Mouse (Mus musculus): ENCODE measurements around the gene Hnrnpll.
"Not testable (repeated sequence)": the region's sequence is repeated elsewhere in the genome, so short reads cannot be mapped to it uniquely, and the experiment has no call there.

Hnrnpll gene

DNA sequence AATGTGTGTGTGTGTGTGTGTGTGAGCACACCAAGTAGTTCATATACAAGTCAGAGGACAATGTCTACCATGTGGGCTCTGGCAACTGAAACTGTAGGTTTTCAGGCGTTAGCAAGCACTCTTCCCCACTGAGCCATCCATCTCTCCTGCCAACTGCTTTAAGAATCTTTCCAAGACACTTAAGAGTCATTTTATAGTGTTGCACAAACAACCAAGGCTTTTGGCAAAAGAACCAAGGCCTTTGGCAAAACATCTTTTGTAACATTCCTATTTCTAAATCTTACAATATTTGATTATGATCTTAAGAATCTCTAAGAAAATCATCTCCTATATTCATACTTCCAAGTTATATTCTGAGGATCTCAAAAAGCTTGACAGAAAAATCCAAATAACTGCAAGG is 2.4 kb downstream of the Hnrnpll start:
- DNase-seq (ENCODE audit: low read depth, low spot score) = no peak

- no peak for DNase-seq (ENCODE audit: low read depth, low spot score)
Measured at GRCm38 (mm10) chr17:80058501-80058900, 3.6 kb downstream of the Hnrnpll start.

GRCm38 (mm10) chr17:80053931-80054734 is 8.0 kb downstream of the Hnrnpll start:
- no peak for DNase-seq (ENCODE audit: low read depth, low spot score)

DNA sequence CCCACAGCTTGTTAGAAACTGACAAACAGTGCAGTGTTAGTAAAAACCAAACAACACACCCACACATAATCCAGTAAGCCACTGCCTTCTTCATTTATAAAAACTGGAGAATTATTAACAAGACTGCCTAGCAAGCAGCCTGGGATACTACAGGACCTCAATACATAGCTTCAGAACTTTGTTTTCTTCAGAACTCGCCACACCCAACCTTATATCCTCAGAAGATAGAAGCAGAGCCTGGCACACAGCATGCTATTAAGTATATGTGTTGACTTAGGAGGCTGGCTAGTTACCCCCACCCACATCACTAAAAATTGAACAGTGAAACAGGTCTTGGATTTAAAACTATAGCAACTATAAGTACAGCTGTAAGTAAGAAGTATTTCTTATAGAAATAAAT is 10.5 kb downstream of the Hnrnpll start:
- no peak for DNase-seq (ENCODE audit: low read depth, low spot score)

DNA sequence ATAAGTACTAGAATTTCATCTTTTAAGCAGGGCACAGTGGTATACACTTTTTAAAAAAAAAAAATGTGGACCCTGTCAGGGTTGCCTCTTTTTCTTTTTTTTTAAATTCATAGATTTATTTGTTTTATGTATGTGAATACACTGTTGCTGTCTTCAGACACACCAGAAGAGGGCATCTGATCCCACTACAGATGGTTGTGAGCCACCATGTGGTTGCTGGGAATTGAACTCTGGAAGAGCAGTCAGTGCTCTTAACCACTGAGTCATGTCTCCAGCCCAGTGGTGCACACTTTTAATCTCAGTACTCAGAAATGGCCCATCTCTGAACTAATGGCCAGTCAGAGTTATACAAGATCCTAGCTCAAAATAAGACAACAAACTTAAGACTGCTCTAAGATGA is 12.8 kb downstream of the Hnrnpll start:
- not testable (repeated sequence) for DNase-seq (ENCODE audit: low read depth, low spot score)

DNA sequence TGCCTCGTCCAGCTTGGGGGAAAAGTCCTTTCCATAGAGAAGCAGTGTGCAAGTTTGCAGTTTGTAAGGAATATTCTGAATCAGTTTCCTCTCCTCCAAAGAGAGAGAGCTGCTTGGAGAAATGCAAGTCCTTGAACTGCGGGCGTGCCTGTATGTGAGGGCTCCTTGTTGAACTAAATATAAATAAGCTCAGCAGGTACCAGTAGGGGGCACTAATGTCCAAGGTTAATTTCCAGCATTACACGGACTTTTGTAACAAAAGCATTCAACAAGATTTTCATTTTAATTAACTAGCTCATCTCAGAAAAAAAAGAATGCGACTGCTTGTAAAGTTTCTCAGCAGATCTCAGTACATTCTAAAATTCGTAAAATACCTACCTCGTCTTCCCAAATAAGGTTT is 13.9 kb downstream of the Hnrnpll start:
- DNase-seq (ENCODE audit: low read depth, low spot score) = peak; percentile 74

DNA sequence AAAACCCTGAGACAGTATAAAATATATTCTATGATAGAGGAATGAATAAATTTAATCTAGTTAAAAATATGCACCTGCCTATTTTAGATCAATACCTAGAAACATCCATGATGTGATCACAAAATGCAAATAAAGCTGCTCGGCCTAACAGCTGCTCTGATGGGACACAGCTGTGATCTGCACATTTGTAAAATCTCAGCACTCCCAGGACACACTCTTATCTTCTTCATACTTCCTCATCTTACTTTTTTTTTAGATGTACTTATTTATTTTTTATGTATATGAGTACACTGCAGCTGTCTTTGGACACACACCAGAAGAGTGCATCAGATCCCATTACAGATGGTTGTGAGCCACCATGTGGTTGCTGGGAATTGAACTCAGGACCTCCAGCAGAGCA is 20.4 kb downstream of the Hnrnpll start:
- no peak for DNase-seq (ENCODE audit: low read depth, low spot score)

- DNase-seq (ENCODE audit: low read depth, low spot score) = no peak
Measured at GRCm38 (mm10) chr17:80028675-80029074, 33.5 kb downstream of the Hnrnpll start.

DNA sequence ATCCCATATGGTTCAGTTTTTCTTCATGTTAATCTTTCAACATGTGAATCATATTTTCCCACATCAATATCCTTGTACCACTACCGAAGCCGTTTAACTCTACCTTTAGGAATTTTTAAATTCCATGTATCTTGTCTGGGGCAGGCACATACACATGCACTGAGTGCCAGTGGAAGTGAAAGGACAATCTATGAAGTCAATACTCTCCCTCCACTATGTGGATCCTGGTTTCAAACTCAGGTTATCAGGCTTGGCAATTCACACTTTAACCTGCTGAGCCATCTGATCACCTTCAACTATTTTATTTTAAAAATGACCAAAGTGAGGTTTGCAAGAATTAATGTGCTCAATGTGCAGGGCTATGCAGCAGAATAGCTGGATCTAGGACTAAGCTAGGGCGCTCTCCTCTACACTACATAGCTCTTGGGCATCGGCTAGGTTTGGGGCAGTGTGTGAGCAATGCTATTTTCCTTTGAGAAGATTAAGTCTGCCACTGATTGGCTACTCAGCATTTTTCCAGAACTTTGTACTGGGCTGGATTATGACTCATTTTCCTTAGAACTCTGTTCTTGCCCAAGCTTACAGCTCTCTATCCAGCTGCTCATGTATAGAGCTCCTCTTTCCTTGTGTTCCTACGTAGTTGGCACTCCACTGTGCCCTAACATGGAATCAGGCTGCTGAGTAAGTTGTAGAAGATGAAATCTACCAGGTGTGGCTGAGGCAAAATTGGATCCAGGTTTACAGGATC is 35.8 kb downstream of the Hnrnpll start:
- no peak for DNase-seq (ENCODE audit: low read depth, low spot score)

DNA sequence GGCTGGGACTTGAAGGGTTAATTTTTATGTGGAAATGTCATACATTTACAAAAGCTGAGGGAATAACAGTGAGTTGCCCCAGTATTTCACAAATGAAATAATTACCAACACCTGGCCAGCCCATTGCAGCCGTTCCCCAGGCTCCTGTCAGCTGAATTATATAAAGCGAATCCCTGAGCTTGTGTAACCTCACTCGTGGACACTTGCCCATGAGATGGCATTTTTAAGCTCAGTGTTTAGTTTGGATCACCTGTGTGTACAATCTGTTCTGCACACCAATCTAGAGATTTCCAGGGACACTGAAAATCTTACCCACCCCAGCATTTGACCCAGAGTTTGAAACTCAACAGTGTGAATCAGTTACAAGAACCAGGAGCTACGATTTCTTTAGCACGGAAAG is 40.0 kb downstream of the Hnrnpll start:
- no peak for DNase-seq (ENCODE audit: low read depth, low spot score)

DNA sequence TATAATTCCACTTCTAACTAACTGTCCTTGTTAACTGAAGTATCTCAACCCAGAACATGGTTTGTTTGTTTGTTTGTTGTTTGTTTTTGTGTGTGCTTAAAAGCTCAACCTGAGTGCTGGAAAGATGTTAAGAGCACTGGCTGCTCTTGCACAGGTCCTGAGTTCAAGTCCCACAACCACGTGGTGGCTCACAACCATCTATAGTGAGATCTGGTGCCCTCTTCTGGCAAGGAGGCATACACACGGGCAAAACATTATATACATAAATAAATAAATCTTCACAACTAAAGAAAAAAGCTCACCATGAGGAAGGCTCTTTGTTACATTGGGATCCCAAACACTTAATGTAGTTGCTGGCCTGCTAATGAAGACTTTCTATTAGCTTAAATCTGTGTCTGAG is 41.6 kb downstream of the Hnrnpll start:
- no peak for DNase-seq (ENCODE audit: low read depth, low spot score)

DNA sequence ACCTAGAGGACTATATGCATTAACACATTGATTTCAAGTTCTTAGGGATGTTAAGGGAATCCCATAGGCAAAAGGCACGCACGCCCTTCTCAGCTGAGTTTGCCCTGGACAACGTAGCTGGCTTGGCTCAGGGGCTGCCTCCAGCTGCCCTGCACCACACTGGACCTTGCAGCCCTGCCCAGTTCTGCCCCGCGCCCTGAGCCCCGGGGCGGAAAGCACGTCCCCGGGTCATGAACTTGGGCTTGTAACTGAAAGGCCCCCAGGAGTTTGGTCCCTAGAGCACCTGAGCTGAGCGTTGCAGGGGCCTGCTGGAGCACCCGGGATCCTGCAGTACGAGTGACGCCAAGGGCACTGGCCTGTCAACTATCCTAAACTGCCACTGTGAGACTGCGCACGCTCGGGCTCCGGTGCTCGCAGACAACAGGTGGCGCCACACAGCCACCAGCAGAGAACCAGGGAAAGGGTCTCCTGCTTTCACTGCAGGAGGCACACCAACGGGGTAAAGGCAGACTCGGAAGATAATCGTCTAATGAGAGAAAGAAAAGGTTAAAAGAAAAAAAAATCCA is 43.1 kb downstream of the Hnrnpll start:
- no peak for DNase-seq (ENCODE audit: low read depth, low spot score)

GRCm38 (mm10) chr17:80018239-80018975 is 43.7 kb downstream of the Hnrnpll start:
- DNase-seq (ENCODE audit: low read depth, low spot score) = no peak

GRCm38 (mm10) chr17:80017389-80017788 is 44.7 kb downstream of the Hnrnpll start:
- DNase-seq (ENCODE audit: low read depth, low spot score) = peak; percentile 41

DNA sequence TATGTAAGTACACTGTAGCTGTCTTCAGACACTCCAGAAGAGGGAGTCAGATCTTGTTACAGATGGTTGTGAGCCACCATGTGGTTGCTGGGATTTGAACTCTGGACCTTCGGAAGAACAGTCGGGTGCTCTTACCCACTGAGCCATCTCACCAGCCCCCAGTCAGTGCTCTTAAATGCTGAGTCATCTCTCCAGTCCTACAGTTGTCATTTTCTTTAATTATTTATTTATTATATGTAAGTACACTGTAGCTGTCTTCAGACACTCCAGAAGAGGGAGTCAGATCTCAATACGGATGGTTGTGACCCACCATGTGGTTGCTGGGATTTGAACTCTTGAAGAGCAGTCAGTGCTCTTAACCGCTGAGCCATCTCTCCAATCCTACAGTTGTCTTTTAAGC is 45.7 kb downstream of the Hnrnpll start:
- not testable (repeated sequence) for DNase-seq (ENCODE audit: low read depth, low spot score)

- DNase-seq (ENCODE audit: low read depth, low spot score) = no peak
Measured at GRCm38 (mm10) chr17:80014361-80014809, 47.7 kb downstream of the Hnrnpll start.

DNA sequence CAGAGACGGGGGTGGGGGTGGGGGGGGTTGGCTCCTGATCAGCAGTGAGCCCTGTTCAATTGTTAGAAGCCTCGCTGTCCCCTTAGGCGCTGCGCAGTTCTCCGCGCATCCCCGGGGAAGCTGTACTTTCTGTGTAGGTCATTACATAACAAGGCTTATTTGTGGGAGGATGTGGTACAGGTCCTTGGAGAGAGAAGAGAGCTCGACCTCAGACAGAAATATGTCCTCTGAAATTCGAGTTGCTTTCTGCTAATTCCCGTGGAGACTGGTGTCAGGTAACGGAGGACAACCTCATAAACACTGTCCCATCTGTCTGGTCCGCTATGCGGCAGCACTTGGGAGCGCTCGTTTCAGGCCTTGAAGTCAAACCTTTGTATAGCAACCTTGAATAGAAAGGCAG is 52.2 kb downstream of the Hnrnpll start:
- no peak for DNase-seq (ENCODE audit: low read depth, low spot score)

GRCm38 (mm10) chr17:80008847-80009246 is 53.3 kb downstream of the Hnrnpll start:
- peak; percentile 47 for DNase-seq (ENCODE audit: low read depth, low spot score)

- DNase-seq (ENCODE audit: low read depth, low spot score) = peak; percentile 46
Measured at GRCm38 (mm10) chr17:80004345-80005239, 57.5 kb downstream of the Hnrnpll start.

DNA sequence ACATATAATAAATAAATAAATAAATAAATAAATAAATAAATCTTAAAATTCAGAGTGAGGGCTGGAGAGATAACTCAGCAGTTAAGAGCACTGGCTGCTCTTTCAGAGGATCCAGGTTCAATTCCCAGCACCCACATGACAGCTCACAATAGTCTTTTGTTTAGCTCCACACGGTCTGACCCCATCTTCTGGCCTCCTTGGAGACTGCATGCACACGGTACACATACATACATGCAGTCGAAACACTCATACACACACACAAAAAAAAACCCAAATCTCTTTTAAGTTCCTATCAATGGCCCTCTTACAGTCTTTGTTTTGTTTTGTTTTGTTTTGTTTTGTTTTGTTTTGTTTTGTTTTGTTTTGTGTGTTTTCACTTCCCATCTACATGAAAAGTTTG is 58.3 kb downstream of the Hnrnpll start:
- DNase-seq (ENCODE audit: low read depth, low spot score) = not testable (repeated sequence)

- DNase-seq (ENCODE audit: low read depth, low spot score) = peak; percentile 30
Measured at GRCm38 (mm10) chr17:80002385-80002852, 59.7 kb downstream of the Hnrnpll start.
